Mouse (Mus musculus) brain, embryonic 14.5 days (tissue): Measurements from ENCODE around the gene Aasdh. TPM values are rescaled to one million over a fixed set of nuclear protein-coding genes. Genes with fewer than 3 reads are reported as not detected.

Experiments used
- DNase-seq: peaks from one replicate; pipeline ENCODE4 v3.0.0-alpha.2; 2011; ENCODE audit warnings: low read depth
- CTCF ChIP-seq: fragments of 200-500 bp; IDR thresholded peaks from 2 replicates; pipeline ENCODE4 v1.5.1; 2012; ENCODE audit warnings: inconsistent platforms, mild to moderate bottlenecking, moderate library complexity, borderline replicate concordance; ENCODE audit not compliant: insufficient read depth, insufficient read length; ENCODE audit errors: extremely low read depth
- POLR2A ChIP-seq: fragments of 200-500 bp; IDR thresholded peaks from 2 replicates; pipeline ENCODE4 v1.6.1; 2012; ENCODE audit warnings: mild to moderate bottlenecking, inconsistent platforms, borderline replicate concordance; ENCODE audit not compliant: poor library complexity, insufficient read depth, insufficient read length, severe bottlenecking; ENCODE audit errors: extremely low read depth
- polyA plus RNA-seq: library from polyadenylated mRNA; depleted of rRNA; stranded (reverse); fragments of >200 nt; gene quantifications from 2 replicates; pipeline ENCODE4 v1.2.3, GENCODE M21; 2012

Aasdh gene
- polyA plus RNA-seq, 1 experiment: 29.5 TPM

DNA sequence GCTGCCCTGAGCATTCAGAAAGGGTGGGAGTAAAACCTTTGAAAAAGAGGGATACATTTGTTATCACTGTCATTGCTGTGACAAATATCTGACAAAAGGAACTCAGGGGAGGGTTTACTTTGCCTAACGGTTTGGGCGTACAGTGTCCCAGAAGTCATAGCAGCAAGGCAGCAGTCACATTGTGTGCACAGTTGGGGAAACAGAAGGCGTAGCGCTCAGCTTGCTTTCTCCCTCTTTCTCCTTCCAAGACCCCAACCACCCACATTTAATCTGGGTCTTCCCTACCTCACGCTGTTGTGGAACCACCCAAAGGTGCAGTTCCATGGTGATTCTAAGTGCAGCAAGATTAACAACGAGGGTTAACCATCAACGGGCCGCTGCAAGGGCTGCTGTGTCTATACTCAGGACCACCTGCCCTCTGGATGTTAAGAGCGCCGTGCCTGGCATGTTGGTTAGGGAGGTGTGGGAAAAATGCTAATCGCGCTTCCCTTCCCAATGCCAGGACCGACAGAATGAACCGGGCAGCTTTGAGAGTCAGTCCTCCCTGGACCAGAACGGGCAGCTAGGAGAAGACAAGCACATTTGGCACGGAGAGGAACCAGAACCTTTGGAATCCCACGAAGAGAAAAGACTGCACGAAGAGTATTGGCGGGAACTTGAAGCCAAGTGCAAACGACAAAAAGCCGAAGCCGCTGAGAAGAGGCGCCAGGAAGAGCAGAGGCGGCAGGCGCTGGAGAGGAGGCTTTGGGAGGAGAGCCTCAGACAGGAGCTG, 49.3 kb downstream of the Aasdh start:
- TF ChIP-seq CTCF (no peak), POLR2A (no peak)
- DNase-seq: peak; percentile 54

- DNase-seq: peak; percentile 88
- peak; percentile 96 for TF ChIP-seq CTCF
- TF ChIP-seq POLR2A: no peak
Observed at GRCm38 (mm10) chr5:76853549-76853948, 51.8 kb downstream of the Aasdh start.

DNA sequence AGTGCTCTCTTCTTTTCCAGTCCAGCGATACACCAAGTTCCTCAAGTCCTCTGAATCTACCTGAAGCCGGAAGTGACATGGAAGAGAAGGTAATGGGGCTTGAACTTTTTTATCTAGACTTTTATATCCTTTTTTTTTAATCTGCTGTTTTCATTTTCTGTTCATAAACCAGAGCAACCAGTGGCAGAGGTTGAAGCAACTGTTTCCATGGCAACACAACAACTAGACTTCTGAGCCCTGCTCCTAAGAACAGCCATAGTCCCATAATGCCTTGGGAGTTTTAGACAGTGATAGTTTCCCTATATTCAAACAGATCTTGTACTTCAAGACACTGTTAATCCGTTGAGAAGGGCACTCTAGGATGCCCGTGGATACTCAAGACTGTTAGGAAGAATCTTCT, 54.0 kb downstream of the Aasdh start:
- TF ChIP-seq POLR2A (no peak), CTCF (no peak)
- DNase-seq: peak; percentile 56

GRCm38 (mm10) chr5:76847106-76847505, 58.2 kb downstream of the Aasdh start:
- DNase-seq: no peak
- TF ChIP-seq CTCF: no peak
- no peak for TF ChIP-seq POLR2A

- peak; percentile 75 for DNase-seq
- TF ChIP-seq POLR2A (no peak), CTCF (no peak)
Observed at GRCm38 (mm10) chr5:76844618-76845186, 60.6 kb downstream of the Aasdh start.

- TF ChIP-seq POLR2A (no peak), CTCF (no peak)
- no peak for DNase-seq
Observed at GRCm38 (mm10) chr5:76843851-76844419, 61.4 kb downstream of the Aasdh start.

DNA sequence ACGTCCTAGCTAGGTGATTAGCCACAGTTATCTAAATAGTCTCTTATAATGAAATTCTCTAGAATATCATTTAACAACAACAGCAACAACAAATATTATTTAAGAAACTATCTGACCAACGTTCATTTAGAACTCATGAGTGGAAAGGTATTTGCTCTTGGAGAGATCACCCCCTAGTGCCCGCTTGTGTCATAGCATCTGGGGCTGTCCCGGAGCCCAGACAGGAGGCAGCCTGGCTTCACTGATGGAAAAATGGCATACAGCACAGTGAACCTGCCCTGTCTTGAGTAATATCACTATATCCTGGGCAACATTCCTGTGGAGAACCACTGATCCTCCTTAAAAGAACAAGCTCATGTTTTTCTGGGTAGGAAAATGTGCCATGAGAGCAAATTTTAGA, 61.9 kb downstream of the Aasdh start:
- TF ChIP-seq POLR2A (no peak), CTCF (peak; percentile 85)
- DNase-seq: peak; percentile 81

GRCm38 (mm10) chr5:76841859-76842258, 63.5 kb downstream of the Aasdh start:
- no peak for DNase-seq
- no peak for TF ChIP-seq CTCF
- no peak for TF ChIP-seq POLR2A

- TF ChIP-seq POLR2A: no peak
- DNase-seq: no peak
Observed at GRCm38 (mm10) chr5:76839786-76840185, 65.5 kb downstream of the Aasdh start.

DNA sequence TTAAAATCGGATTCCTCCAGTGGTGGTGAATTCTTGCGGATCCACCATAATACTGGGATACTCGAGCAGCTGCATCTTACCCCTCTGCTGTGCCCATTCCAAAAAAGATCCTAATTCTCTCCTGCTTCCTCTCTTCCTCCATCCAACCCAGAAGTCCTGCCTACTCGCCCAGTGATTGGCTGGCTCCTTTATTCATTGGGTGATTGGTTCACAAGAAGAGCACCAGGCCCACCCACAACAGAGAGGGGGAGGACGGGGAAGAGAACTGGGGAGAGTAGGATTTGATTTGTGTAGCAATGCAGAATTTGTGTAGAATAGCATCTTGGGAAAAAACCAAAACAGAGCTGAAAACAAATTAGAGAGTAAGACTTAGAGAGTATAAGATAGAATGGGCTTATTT, 68.3 kb downstream of the Aasdh start:
- DNase-seq: peak; percentile 67
- TF ChIP-seq CTCF: no peak
- no peak for TF ChIP-seq POLR2A

GRCm38 (mm10) chr5:76832529-76833210, 72.6 kb downstream of the Aasdh start:
- TF ChIP-seq CTCF (no peak), POLR2A (no peak)
- DNase-seq: peak; percentile 62
